Mouse (Mus musculus) bone marrow, adult 2 months (tissue): ENCODE measurements at regions not wholly inside any gene's neighbourhood (a gene's known extent, or its start where the extent isn't known, plus 50 kb on each side); places are given as distances from the start of the nearest gene placed in this dataset.
A peak's percentile ranks its signal among the peaks of the same experiment; 100 is the strongest.

Experiments
- H3K27ac ChIP-seq: fragments of 200-500 bp; 2 replicates; pipeline ENCODE4 v1.5.1; 2012; ENCODE audit warnings: low read depth, mild to moderate bottlenecking, control low read depth, inconsistent platforms, low read length; ENCODE audit not compliant: control insufficient read depth, poor library complexity, insufficient read depth
- H3K4me1 ChIP-seq: fragments of 200-500 bp; 2 replicates; pipeline ENCODE4 v1.6.1; 2011; ENCODE audit warnings: low read length; ENCODE audit not compliant: control insufficient read depth, insufficient read depth
- H3K4me3 ChIP-seq: fragments of 200-500 bp; replicated peaks from 2 replicates; pipeline ENCODE3; 2011; ENCODE audit warnings: mild to moderate bottlenecking, low read depth, low read length, control low read depth; ENCODE audit not compliant: control insufficient read depth
- CTCF ChIP-seq: fragments of 200-500 bp; IDR thresholded peaks from 2 replicates; pipeline ENCODE4 v1.5.1; 2011; ENCODE audit warnings: low read length, control low read depth; ENCODE audit not compliant: control insufficient read depth, insufficient read depth
- POLR2A ChIP-seq: fragments of 200-500 bp; IDR thresholded peaks from 2 replicates; pipeline ENCODE4 v1.6.1; 2011; ENCODE audit warnings: low read depth, mild to moderate bottlenecking, control low read depth, low read length, borderline replicate concordance; ENCODE audit not compliant: control insufficient read depth
- WGBS: fragments of 180-500 bp; shearing (Covaris S2); methylation state at CpG from one replicate; pipeline ENCODE4 v1.1.7; 2018; 5-methylcytosine and 5-hydroxymethylcytosine counted together

GRCm38 (mm10) chr4:48766458-48766857, 103.1 kb downstream of the Cavin4 start:
- TF ChIP-seq POLR2A (no peak), CTCF (no peak)
- 89% methylated on average over 1 of the region's 1 CpGs for WGBS
- H3K4me3 ChIP-seq, result no peak overlapping the region
- H3K4me1 ChIP-seq, result no peaks in the 10 kb centered on the region
- H3K27ac ChIP-seq, result no peak overlapping the region

GRCm38 (mm10) chr4:48770403-48770953, 107.2 kb downstream of the Cavin4 start:
- Histone ChIP-seq H3K4me3 (no peak overlapping the region), H3K27ac (no peak overlapping the region)
- 60% methylated on average over 3 of the region's 3 CpGs for WGBS

GRCm38 (mm10) chr4:48770954-48771665, 107.8 kb downstream of the Cavin4 start:
- no peak overlapping the region for H3K27ac ChIP-seq
- WGBS, result 41% methylated on average over 14 of the region's 14 CpGs
- H3K4me1 ChIP-seq, result no peaks in the 10 kb centered on the region
- TF ChIP-seq CTCF, result no peak
- no peak for TF ChIP-seq POLR2A
- no peak overlapping the region for H3K4me3 ChIP-seq

More at GRCm38 (mm10) chr4:48770403-48770953, 107.2 kb downstream of the Cavin4 start:
- TF ChIP-seq POLR2A, result no peak
- TF ChIP-seq CTCF, result no peak
- H3K4me1 ChIP-seq, result no peaks in the 10 kb centered on the region

GRCm38 (mm10) chr4:48771836-48772235, 108.5 kb downstream of the Cavin4 start:
- Histone ChIP-seq H3K27ac (no peak overlapping the region), H3K4me1 (no peaks in the 10 kb centered on the region), H3K4me3 (no peak overlapping the region)
- TF ChIP-seq POLR2A (no peak), CTCF (no peak)
- 77% methylated on average over 8 of the region's 8 CpGs for WGBS

GRCm38 (mm10) chr4:48779202-48779905, 116.0 kb downstream of the Cavin4 start:
- TF ChIP-seq CTCF (peak; percentile 52; the same call in 1 of the 2 replicates), POLR2A (no peak)
- Histone ChIP-seq H3K4me3 (no peak overlapping the region), H3K4me1 (no peaks in the 10 kb centered on the region), H3K27ac (no peak overlapping the region)
- 70% methylated on average over 12 of the region's 12 CpGs for WGBS

GRCm38 (mm10) chr4:48779955-48780354, 116.6 kb downstream of the Cavin4 start:
- TF ChIP-seq POLR2A (no peak), CTCF (no peak)
- Histone ChIP-seq H3K4me3 (no peak overlapping the region), H3K4me1 (no peaks in the 10 kb centered on the region), H3K27ac (no peak overlapping the region)
- WGBS, result 86% methylated on average over 2 of the region's 2 CpGs

GRCm38 (mm10) chr4:48781099-48781498, 117.8 kb downstream of the Cavin4 start:
- Histone ChIP-seq H3K4me3 (no peak overlapping the region), H3K27ac (no peak overlapping the region), H3K4me1 (no peaks in the 10 kb centered on the region)
- WGBS, result 68% methylated on average over 4 of the region's 4 CpGs
- TF ChIP-seq POLR2A (no peak), CTCF (no peak)

- Histone ChIP-seq H3K4me3 (no peak overlapping the region), H3K4me1 (no peaks in the 10 kb centered on the region), H3K27ac (no peak overlapping the region)
- TF ChIP-seq POLR2A (no peak), CTCF (no peak)
- 82% methylated on average over 3 of the region's 3 CpGs for WGBS
Observed at GRCm38 (mm10) chr4:48782686-48783085, 119.4 kb downstream of the Cavin4 start.
